Mouse (Mus musculus) forebrain, embryonic 16.5 days (tissue): ENCODE measurements around the gene Olfr1413. TPM values are rescaled to one million over a fixed set of nuclear protein-coding genes. Genes with fewer than 3 reads are reported as not detected.

Experiments
- ATAC-seq: fragments of 200-750 bp; cut with Nextera tagmentation; 2 replicates; pipeline ENCODE4 v1.8.0; 2017; ENCODE audit warnings: mild to moderate bottlenecking, moderate library complexity
- H3K27ac ChIP-seq: fragments of 300-500 bp; sonication (generic); 2 replicates; pipeline ENCODE4 v1.5.1; 2014; ENCODE audit warnings: low read length, control low read depth
- H3K27me3 ChIP-seq: fragments of 300-500 bp; sonication (generic); replicated peaks from 2 replicates; pipeline ENCODE4 v1.6.1; 2014; ENCODE audit warnings: low read length; ENCODE audit not compliant: control insufficient read depth, insufficient read depth
- H3K36me3 ChIP-seq: fragments of 300-500 bp; sonication (generic); 2 replicates; pipeline ENCODE4 v1.6.1; 2014; ENCODE audit not compliant: control insufficient read depth, insufficient read depth
- H3K4me1 ChIP-seq: fragments of 300-500 bp; sonication (generic); replicated peaks from 2 replicates; pipeline ENCODE4 v1.6.1; 2014; ENCODE audit warnings: low read length; ENCODE audit not compliant: control insufficient read depth, insufficient read depth
- H3K4me2 ChIP-seq: fragments of 300-500 bp; sonication (generic); 2 replicates; pipeline ENCODE4 v1.6.1; 2014; ENCODE audit warnings: mild to moderate bottlenecking, low read length, control low read depth
- H3K4me3 ChIP-seq: fragments of 300-500 bp; sonication (generic); replicated peaks from 2 replicates; pipeline ENCODE4 v1.5.1; 2014; ENCODE audit warnings: mild to moderate bottlenecking, low read length, control low read depth
- H3K9ac ChIP-seq: fragments of 300-500 bp; sonication (generic); replicated peaks from 2 replicates; pipeline ENCODE4 v1.6.1; 2014; ENCODE audit warnings: low read depth, low read length, control low read depth
- H3K9me3 ChIP-seq: fragments of 300-500 bp; sonication (generic); 2 replicates; pipeline ENCODE4 v1.6.1; 2016; ENCODE audit warnings: low read length; ENCODE audit not compliant: control insufficient read depth
- WGBS: fragments of 180-500 bp; shearing (Covaris S2); extraction: QIAGEN DNeasy Blood & Tissue Kit; methylation state at CpG from one replicate; pipeline ENCODE4 v1.1.7; 2014; 5-methylcytosine and 5-hydroxymethylcytosine counted together
- polyA plus RNA-seq: library from polyadenylated mRNA; unstranded; fragments of >200 nt; fragmentation: Nextera tagmentation; extraction: Ambion mirVana; gene quantifications from 2 replicates; pipeline ENCODE4 v1.2.1, GENCODE M21; 2015

Olfr1413 gene
- polyA plus RNA-seq, 1 experiment from 2014 or later, result not detected

GRCm38 (mm10) chr1:92607711-92608110 is 36.6 kb downstream of the Olfr1413 start:
- Histone ChIP-seq H3K9me3 (no peaks in the 10 kb centered on the region), H3K4me3 (no peak overlapping the region), H3K9ac (no peak overlapping the region), H3K27ac (no peak overlapping the region), H3K4me2 (no peak overlapping the region), H3K36me3 (no peaks in the 10 kb centered on the region), H3K27me3 (no peaks in the 10 kb centered on the region), H3K4me1 (no peaks in the 10 kb centered on the region)
- ATAC-seq, result no peak
- WGBS, result 84% methylated on average over 4 of the region's 4 CpGs

GRCm38 (mm10) chr1:92611008-92611407 is 39.9 kb downstream of the Olfr1413 start:
- no peak overlapping the region for H3K27ac ChIP-seq
- 7% methylated on average over 5 of the region's 5 CpGs for WGBS
- peaks cover 2% of the 10 kb centered on the region; the same call in 1 of the 2 replicates for H3K4me1 ChIP-seq
- no peaks in the 10 kb centered on the region for H3K27me3 ChIP-seq
- H3K9me3 ChIP-seq, result no peaks in the 10 kb centered on the region
- ATAC-seq, result no peak
- no peak overlapping the region for H3K9ac ChIP-seq
- H3K36me3 ChIP-seq, result no peaks in the 10 kb centered on the region
- no peak overlapping the region for H3K4me2 ChIP-seq
- H3K4me3 ChIP-seq, result no peak overlapping the region

- Histone ChIP-seq H3K36me3 (no peaks in the 10 kb centered on the region), H3K4me1 (peaks cover 2% of the 10 kb centered on the region; the same call in 1 of the 2 replicates), H3K27ac (no peak overlapping the region), H3K9me3 (no peaks in the 10 kb centered on the region), H3K4me3 (no peak overlapping the region), H3K9ac (no peak overlapping the region), H3K27me3 (no peaks in the 10 kb centered on the region), H3K4me2 (no peak overlapping the region)
- ATAC-seq, result no peak
- WGBS, result 31% methylated on average over 4 of the region's 4 CpGs
Measured at GRCm38 (mm10) chr1:92613175-92613574, 42.1 kb downstream of the Olfr1413 start.

GRCm38 (mm10) chr1:92614516-92614915 is 43.4 kb downstream of the Olfr1413 start:
- Histone ChIP-seq H3K9ac (no peak overlapping the region), H3K27me3 (no peaks in the 10 kb centered on the region), H3K4me1 (peaks cover 2% of the 10 kb centered on the region; the same call in 1 of the 2 replicates), H3K27ac (no peak overlapping the region), H3K4me2 (no peak overlapping the region), H3K4me3 (no peak overlapping the region), H3K9me3 (no peaks in the 10 kb centered on the region), H3K36me3 (no peaks in the 10 kb centered on the region)
- 3% methylated on average over 1 of the region's 1 CpGs for WGBS
- no peak for ATAC-seq

GRCm38 (mm10) chr1:92616046-92616445 is 44.9 kb downstream of the Olfr1413 start:
- H3K4me2 ChIP-seq, result no peak overlapping the region
- H3K4me1 ChIP-seq, result peaks cover 2% of the 10 kb centered on the region; the same call in 1 of the 2 replicates
- no peaks in the 10 kb centered on the region for H3K9me3 ChIP-seq
- 74% methylated on average over 1 of the region's 1 CpGs for WGBS
- no peak overlapping the region for H3K27ac ChIP-seq
- H3K36me3 ChIP-seq, result no peaks in the 10 kb centered on the region
- ATAC-seq, result no peak
- H3K27me3 ChIP-seq, result no peaks in the 10 kb centered on the region
- H3K4me3 ChIP-seq, result no peak overlapping the region
- H3K9ac ChIP-seq, result no peak overlapping the region

- no peak for ATAC-seq
Measured at GRCm38 (mm10) chr1:92617488-92617887, 46.4 kb downstream of the Olfr1413 start, which contains the start of gene Olfr12. Gene Olfr12, plus strand, starts transcription at chr1:92617788.

GRCm38 (mm10) chr1:92618360-92618759 is 47.2 kb downstream of the Olfr1413 start:
- no peaks in the 10 kb centered on the region for H3K27me3 ChIP-seq
- H3K36me3 ChIP-seq, result no peaks in the 10 kb centered on the region
- H3K9me3 ChIP-seq, result no peaks in the 10 kb centered on the region
- 75% methylated on average over 4 of the region's 4 CpGs for WGBS
- H3K27ac ChIP-seq, result no peak overlapping the region
- H3K4me3 ChIP-seq, result no peak overlapping the region
- ATAC-seq, result no peak
- H3K4me2 ChIP-seq, result no peak overlapping the region
- H3K9ac ChIP-seq, result no peak overlapping the region
- H3K4me1 ChIP-seq, result peaks cover under 1% of the 10 kb centered on the region; the same call in 1 of the 2 replicates

More at GRCm38 (mm10) chr1:92617488-92617887, 46.4 kb downstream of the Olfr1413 start, which contains the start of gene Olfr12:
- no peak within 1 kb of the TSS for H3K27ac ChIP-seq
- H3K4me2 ChIP-seq, result no peak within 1 kb of the TSS
- no peak within 1 kb of the TSS for H3K9ac ChIP-seq
- H3K9me3 ChIP-seq, result no peaks in the 10 kb centered on the region
- H3K36me3 ChIP-seq, result no peaks in the 10 kb centered on the region
- peaks cover 2% of the 10 kb centered on the region; the same call in 1 of the 2 replicates for H3K4me1 ChIP-seq
- no peak within 1 kb of the TSS for H3K4me3 ChIP-seq
- no peaks in the 10 kb centered on the region for H3K27me3 ChIP-seq
- WGBS, result 57% methylated on average over 2 of the region's 2 CpGs

Other genes with a start within 250 kb of the Olfr1413 start
- 273 and 301 TPM in 2 replicates for gene Ndufa10, start 97.5 kb upstream of the Olfr1413 start, polyA plus RNA-seq
- not detected in 2 replicates for gene Olfr1416, start 86.2 kb upstream of the Olfr1413 start, polyA plus RNA-seq
- gene Olfr1415, start 75.2 kb upstream of the Olfr1413 start, polyA plus RNA-seq, result not detected in 2 replicates
- not detected in 2 replicates for gene Olfr1414, start 52.7 kb upstream of the Olfr1413 start, polyA plus RNA-seq
- not detected in 2 replicates for gene Olfr1412, start 14.5 kb downstream of the Olfr1413 start, polyA plus RNA-seq
- not detected in 2 replicates for gene Olfr1411, start 23.1 kb downstream of the Olfr1413 start, polyA plus RNA-seq
- gene Olfr1410, start 34.5 kb downstream of the Olfr1413 start, polyA plus RNA-seq, result not detected in 2 replicates
- gene Olfr12, start 46.5 kb downstream of the Olfr1413 start, polyA plus RNA-seq, result not detected in 2 replicates
- 462 and 475 TPM in 2 replicates for gene Cops9, start 70.7 kb downstream of the Olfr1413 start, polyA plus RNA-seq
- gene Otos, start 77.5 kb downstream of the Olfr1413 start, polyA plus RNA-seq, result 0.07 and 0.33 TPM in 2 replicates